Mouse (Mus musculus) lung, adult 2 months (tissue): ENCODE measurements around the gene Cspg5.

Experiments
- CTCF ChIP-seq: fragments of 200-500 bp; IDR thresholded peaks from 2 replicates; pipeline ENCODE4 v1.5.1; 2011; ENCODE audit warnings: mild to moderate bottlenecking, low read length, control low read depth; ENCODE audit not compliant: insufficient read depth
- POLR2A ChIP-seq: fragments of 200-500 bp; IDR thresholded peaks from 2 replicates; pipeline ENCODE4 v1.6.1; 2011; ENCODE audit warnings: low read depth, mild to moderate bottlenecking, control low read depth, low read length, borderline replicate concordance; ENCODE audit errors: extremely low read depth

DNA sequence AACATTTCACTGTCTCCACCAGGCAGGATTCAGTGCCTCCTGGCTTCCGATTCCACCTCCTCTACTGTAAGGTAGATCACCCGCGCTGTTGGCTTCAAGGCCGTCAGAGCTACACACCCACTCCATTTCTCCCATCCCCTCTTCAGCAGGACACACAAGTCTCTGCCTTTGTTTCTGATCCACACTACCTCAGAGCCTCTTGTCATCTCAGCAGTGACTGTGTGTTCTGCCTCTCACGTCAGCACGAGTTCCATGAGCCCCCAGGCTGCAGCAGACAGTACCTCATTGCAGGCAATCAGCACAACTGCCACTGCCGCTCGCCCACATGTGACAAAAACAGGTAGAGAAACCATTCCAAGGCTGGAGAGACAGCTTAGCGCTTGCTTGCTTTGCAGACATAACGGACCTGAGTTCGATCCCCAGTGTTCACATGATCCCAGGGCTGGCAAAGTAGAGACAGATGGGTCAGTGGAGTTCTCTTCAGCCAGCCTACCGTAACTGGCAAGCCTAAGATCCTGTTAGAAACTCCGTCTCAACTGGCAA lies 50.4 kb downstream of the Cspg5 start:
- TF ChIP-seq CTCF (no peak), POLR2A (no peak)
